Mouse (Mus musculus): ENCODE measurements at regions not wholly inside any gene's neighbourhood (a gene's known extent, or its start where the extent isn't known, plus 50 kb on each side); places are given as distances from the start of the nearest gene placed in this dataset.

- DNase-seq (ENCODE audit: low spot score in 2 of 2): peak in 1 of 2 experiments; percentile 24
These were observed 148.6 kb downstream of the Sec61b start for GRCm38 (mm10) chr4:47622851-47623743.

- no peak for DNase-seq (ENCODE audit: low spot score in 2 of 2)
These were observed 155.5 kb downstream of the Sec61b start for GRCm38 (mm10) chr4:47630006-47630405.

- no peak for DNase-seq (ENCODE audit: low spot score in 2 of 2)
These were observed 156.0 kb downstream of the Sec61b start for GRCm38 (mm10) chr4:47630427-47630826.

GRCm38 (mm10) chr4:47638876-47639494, 164.5 kb downstream of the Sec61b start:
- DNase-seq (ENCODE audit: low spot score in 2 of 2): no peak

- DNase-seq (ENCODE audit: low spot score in 2 of 2): no peak
These were observed 170.6 kb downstream of the Sec61b start for GRCm38 (mm10) chr4:47645093-47645492.

- DNase-seq (ENCODE audit: low spot score in 2 of 2): no peak
These were observed 174.2 kb downstream of the Sec61b start for GRCm38 (mm10) chr4:47648701-47649100.

- DNase-seq (ENCODE audit: low spot score in 2 of 2): no peak
These were observed 175.5 kb downstream of the Sec61b start for GRCm38 (mm10) chr4:47649951-47650350.

GRCm38 (mm10) chr4:47651521-47651920, 177.1 kb downstream of the Sec61b start:
- peak in 1 of 2 experiments; percentile 10 for DNase-seq (ENCODE audit: low spot score in 2 of 2)

GRCm38 (mm10) chr4:47653143-47653542, 178.7 kb downstream of the Sec61b start:
- no peak for DNase-seq (ENCODE audit: low spot score in 2 of 2)

GRCm38 (mm10) chr4:47669519-47669918, 195.1 kb downstream of the Sec61b start:
- no peak for DNase-seq (ENCODE audit: low spot score in 2 of 2)

GRCm38 (mm10) chr4:47670476-47670875, 196.0 kb downstream of the Sec61b start:
- no peak for DNase-seq (ENCODE audit: low spot score in 2 of 2)

- no peak for DNase-seq (ENCODE audit: low spot score in 2 of 2)
These were observed 196.9 kb downstream of the Sec61b start for GRCm38 (mm10) chr4:47671362-47671761.

GRCm38 (mm10) chr4:47681141-47681540, 206.7 kb downstream of the Sec61b start:
- DNase-seq (ENCODE audit: low spot score in 2 of 2): no peak

GRCm38 (mm10) chr4:47691207-47691606, 216.7 kb downstream of the Sec61b start:
- no peak for DNase-seq (ENCODE audit: low spot score in 2 of 2)

- no peak for DNase-seq (ENCODE audit: low spot score in 2 of 2)
These were observed 218.2 kb downstream of the Sec61b start for GRCm38 (mm10) chr4:47692654-47693053.

GRCm38 (mm10) chr4:47693221-47693620, 218.8 kb downstream of the Sec61b start:
- DNase-seq (ENCODE audit: low spot score in 2 of 2): peak; percentile 14 to 27

- DNase-seq (ENCODE audit: low spot score in 2 of 2): no peak
These were observed 222.6 kb downstream of the Sec61b start for GRCm38 (mm10) chr4:47697071-47697470.

- peak in 1 of 2 experiments; percentile 12 for DNase-seq (ENCODE audit: low spot score in 2 of 2)
These were observed 224.1 kb downstream of the Sec61b start for GRCm38 (mm10) chr4:47698514-47698913.

- DNase-seq (ENCODE audit: low spot score in 2 of 2): no peak
These were observed 224.5 kb downstream of the Sec61b start for GRCm38 (mm10) chr4:47698926-47699325.

GRCm38 (mm10) chr4:47703501-47703900, 229.0 kb downstream of the Sec61b start:
- no peak for DNase-seq (ENCODE audit: low spot score in 2 of 2)

- DNase-seq (ENCODE audit: low spot score in 2 of 2): no peak
These were observed 230.1 kb downstream of the Sec61b start for GRCm38 (mm10) chr4:47704607-47705006.

GRCm38 (mm10) chr4:47707966-47708365, 233.5 kb downstream of the Sec61b start:
- DNase-seq (ENCODE audit: low spot score in 2 of 2): peak; percentile 66 to 71

- DNase-seq (ENCODE audit: low spot score in 2 of 2): no peak
These were observed 238.9 kb downstream of the Sec61b start for GRCm38 (mm10) chr4:47713387-47713786.
